Comparison of ENCODE assay signal across 8 mouse cellular contexts in genomic region chr7:135860741-135861408, GRCm38 (mm10).
DNase-seq lines count a peak whose midpoint lies in the region; ATAC-seq and TF ChIP-seq lines count a peak whose summit lies in the region.

No protein-coding gene starts in this region.

- no peaks in the 10 kb centered on the region for H3K36me3 ChIP-seq in hindbrain, embryonic 10.5 days
- H3K36me3 ChIP-seq in hindbrain, embryonic 12.5 days: no peaks in the 10 kb centered on the region
- no peaks in the 10 kb centered on the region for H3K36me3 ChIP-seq in embryonic facial prominence, embryonic 13.5 days
- H3K36me3 ChIP-seq in kidney, adult 2 months (ENCODE audit: control insufficient read depth, insufficient read depth, low read length): no peaks in the 10 kb centered on the region

- H3K9me3 ChIP-seq in hindbrain, embryonic 10.5 days: no peaks in the 10 kb centered on the region
- no peaks in the 10 kb centered on the region for H3K9me3 ChIP-seq in hindbrain, embryonic 12.5 days (replicated peaks)
- no peaks in the 10 kb centered on the region for H3K9me3 ChIP-seq in embryonic facial prominence, embryonic 13.5 days

- H3K4me1 ChIP-seq in hindbrain, embryonic 10.5 days (replicated peaks): peaks cover 45% of the 10 kb centered on the region
- peaks cover 29% of the 10 kb centered on the region for H3K4me1 ChIP-seq in hindbrain, embryonic 12.5 days
- peaks cover 52% of the 10 kb centered on the region for H3K4me1 ChIP-seq in embryonic facial prominence, embryonic 13.5 days
- no peaks in the 10 kb centered on the region for H3K4me1 ChIP-seq in kidney, adult 2 months (ENCODE audit: control insufficient read depth, insufficient read depth, low read length)

- peaks cover 14% of the 10 kb centered on the region for H3K27me3 ChIP-seq in hindbrain, embryonic 10.5 days (ENCODE audit: insufficient read depth, poor library complexity, severe bottlenecking)
- H3K27me3 ChIP-seq in hindbrain, embryonic 12.5 days: peaks cover 3% of the 10 kb centered on the region; the same call in 1 of the 2 replicates
- H3K27me3 ChIP-seq in embryonic facial prominence, embryonic 13.5 days: 0 out of 2 replicates have a peak, but pooled peaks cover 2% of the 10 kb centered on the region
- H3K27me3 ChIP-seq in kidney, adult 2 months (replicated peaks; ENCODE audit: control insufficient read depth, insufficient read depth, low read length): no peaks in the 10 kb centered on the region

- ATAC-seq in hindbrain, embryonic 12.5 days (ENCODE audit: low FRiP score): no peak
- ATAC-seq in embryonic facial prominence, embryonic 13.5 days (ENCODE audit: insufficient number of reproducible peaks, insufficient read depth, low FRiP score, low TSS enrichment, low read depth): no peak
- ATAC-seq in erythroblast, adult 5-6 weeks (replicated peaks; ENCODE audit: low FRiP score, poor library complexity, severe bottlenecking): no peak

- 68% methylated on average over 14 of the region's 14 CpGs for WGBS in hindbrain, embryonic 10.5 days
- 64% methylated on average over 14 of the region's 14 CpGs for WGBS in hindbrain, embryonic 12.5 days
- 21% methylated on average over 14 of the region's 14 CpGs for WGBS in embryonic facial prominence, embryonic 13.5 days
- 54% methylated on average over 14 of the region's 14 CpGs for WGBS in kidney, adult 2 months

- TF ChIP-seq CTCF in kidney, adult 2 months (conservative IDR thresholded peaks at IDR 0.05; ENCODE audit: insufficient read depth, insufficient read length, low read depth, low read length): no peak

- H3K9ac ChIP-seq in hindbrain, embryonic 12.5 days: no peak overlapping the region
- no peak overlapping the region for H3K9ac ChIP-seq in embryonic facial prominence, embryonic 13.5 days

- H3K27ac ChIP-seq in hindbrain, embryonic 10.5 days: no peak overlapping the region
- no peak overlapping the region for H3K27ac ChIP-seq in hindbrain, embryonic 12.5 days
- H3K27ac ChIP-seq in embryonic facial prominence, embryonic 13.5 days: peak overlapping the region; percentile 71
- no peak overlapping the region for H3K27ac ChIP-seq in kidney, adult 2 months (ENCODE audit: insufficient read depth, low read depth, low read length)

- peak; percentile 15 for DNase-seq in hindbrain, embryonic 10.5 days (ENCODE audit: low spot score)
- DNase-seq in kidney, adult 2 months: peak; percentile 62
- peak; percentile 12 to 40 for DNase-seq in lung, postnatal 4 days
- DNase-seq in right cerebral cortex, postnatal 14 days: no peak
- no peak for DNase-seq in urinary bladder, postnatal 10 days (ENCODE audit: low spot score)

- no peak for TF ChIP-seq POLR2A in kidney, adult 2 months (IDR thresholded peaks at IDR 0.05; ENCODE audit: low read depth, low read length)

- H3K4me2 ChIP-seq in hindbrain, embryonic 12.5 days (replicated peaks): no peak overlapping the region
- H3K4me2 ChIP-seq in embryonic facial prominence, embryonic 13.5 days: peak overlapping the region; percentile 27

- H3K4me3 ChIP-seq in hindbrain, embryonic 10.5 days: no peak overlapping the region
- no peak overlapping the region for H3K4me3 ChIP-seq in hindbrain, embryonic 12.5 days
- no peak overlapping the region for H3K4me3 ChIP-seq in embryonic facial prominence, embryonic 13.5 days
- no peak overlapping the region for H3K4me3 ChIP-seq in kidney, adult 2 months (ENCODE audit: insufficient read depth, low read depth, low read length)

Comparison
In these comparisons a context has a peak if more than half of its experiments do, and no peak if none do; other contexts are left out.
1. DNase-seq: peak in hindbrain, embryonic 10.5 days (single experiment), kidney, adult 2 months (single experiment) and lung, postnatal 4 days (2 of 2); none in right cerebral cortex, postnatal 14 days (single experiment) and urinary bladder, postnatal 10 days (single experiment).